In the genomic region with DNA sequence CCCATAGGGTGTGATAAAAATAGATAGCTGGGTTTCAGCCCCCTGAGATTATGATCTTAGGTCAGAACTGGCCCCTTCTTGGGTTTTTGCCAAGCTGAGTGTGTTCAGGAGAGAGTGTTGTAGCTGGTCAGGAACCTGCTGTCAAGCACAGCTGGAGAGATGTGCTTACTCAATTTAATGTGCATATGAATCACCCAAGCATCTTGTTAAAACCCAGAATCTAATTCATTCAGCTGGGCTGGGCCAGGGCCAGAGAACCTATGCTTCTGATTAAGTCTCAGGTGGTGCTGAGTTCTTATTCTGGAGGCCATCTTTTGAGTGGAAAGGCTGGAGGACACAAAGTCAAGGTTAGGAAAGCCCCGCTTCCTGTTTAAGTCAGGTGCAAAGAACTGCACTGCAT, we compare ENCODE assay signal across 24 mouse cellular contexts. TPM values are rescaled to one million over a fixed set of nuclear protein-coding genes. Genes with fewer than 3 reads are reported as not detected.
DNase-seq lines count a peak whose midpoint lies in the region; ATAC-seq lines count a peak whose summit lies in the region.
"Had no signal": no experiment of that assay in that cellular context is flagged by ENCODE, and none has a peak within 500 bp of the region (broad histone marks: within the 10 kb centered on the region; RNA-seq: fewer than 3 reads in every experiment).

No protein-coding gene starts in this region.

- H3K4me2 ChIP-seq in forebrain, embryonic 14.5 days (ENCODE audit: low read length) = no peak overlapping the region
- H3K4me2 ChIP-seq in forebrain, embryonic 13.5 days = no peak overlapping the region
- no peak overlapping the region for H3K4me2 ChIP-seq in neural tube, embryonic 11.5 days (ENCODE audit: low read depth)
- H3K4me2 ChIP-seq in hindbrain, embryonic 15.5 days = no peak overlapping the region
- H3K4me2 ChIP-seq: limb, embryonic 15.5 days had no signal

- no peaks in the 10 kb centered on the region for H3K27me3 ChIP-seq in forebrain, embryonic 14.5 days (replicated peaks; ENCODE audit: control insufficient read depth, insufficient read depth, low read length)
- no peaks in the 10 kb centered on the region for H3K27me3 ChIP-seq in forebrain, embryonic 13.5 days
- no peaks in the 10 kb centered on the region for H3K27me3 ChIP-seq in neural tube, embryonic 11.5 days (ENCODE audit: control insufficient read depth, insufficient read depth, low read length)
- H3K27me3 ChIP-seq in hindbrain, embryonic 15.5 days = no peaks in the 10 kb centered on the region
- H3K27me3 ChIP-seq: limb, embryonic 15.5 days had no signal

- peak; percentile 21 for DNase-seq in forebrain, embryonic 14.5 days (ENCODE audit: low spot score)
- DNase-seq in neural tube, embryonic 11.5 days (ENCODE audit: low spot score) = no peak
- no peak for DNase-seq in neural tube, embryonic 10.5 days (ENCODE audit: extremely low spot score, low spot score)
- no peak for DNase-seq in adrenal gland, postnatal 36 days
- no peak for DNase-seq in ovary, postnatal 14 days (ENCODE audit: low spot score)
- DNase-seq: adrenal gland, postnatal 14 days; cerebellum, adult 9-11 months; heart, adult 2 months; kidney, postnatal 4 days; lung, postnatal 14 days; right cerebral cortex, postnatal 14 days; thymus, postnatal 14 days had no signal

- no peak overlapping the region for H3K9ac ChIP-seq in forebrain, embryonic 14.5 days (ENCODE audit: low read length)
- no peak overlapping the region for H3K9ac ChIP-seq in forebrain, embryonic 13.5 days
- H3K9ac ChIP-seq in neural tube, embryonic 11.5 days (ENCODE audit: low read length) = no peak overlapping the region
- H3K9ac ChIP-seq in hindbrain, embryonic 15.5 days = no peak overlapping the region
- H3K9ac ChIP-seq: limb, embryonic 15.5 days had no signal

- 97% methylated on average over 1 of the region's 1 CpGs for WGBS in forebrain, embryonic 14.5 days
- WGBS in forebrain, embryonic 13.5 days = 84% methylated on average over 1 of the region's 1 CpGs
- 96% methylated on average over 1 of the region's 1 CpGs for WGBS in neural tube, embryonic 11.5 days
- 77% methylated on average over 1 of the region's 1 CpGs for WGBS in hindbrain, embryonic 15.5 days

- no peak overlapping the region; the same call in 1 of the 2 replicates for H3K27ac ChIP-seq in forebrain, embryonic 14.5 days (ENCODE audit: low read depth, low read length)
- no peak overlapping the region for H3K27ac ChIP-seq in forebrain, embryonic 13.5 days
- 0 out of 2 replicates have a peak overlapping the region, but pooled peaks have one; percentile 60 for H3K27ac ChIP-seq in neural tube, embryonic 11.5 days (ENCODE audit: low read depth, low read length)
- H3K27ac ChIP-seq in hindbrain, embryonic 15.5 days (replicated peaks) = peak overlapping the region; percentile 59
- H3K27ac ChIP-seq: heart, adult 2 months; limb, embryonic 15.5 days had no signal

- no peaks in the 10 kb centered on the region for H3K9me3 ChIP-seq in forebrain, embryonic 14.5 days (replicated peaks; ENCODE audit: control insufficient read depth, low read length)
- no peaks in the 10 kb centered on the region for H3K9me3 ChIP-seq in forebrain, embryonic 13.5 days (replicated peaks)
- no peaks in the 10 kb centered on the region for H3K9me3 ChIP-seq in neural tube, embryonic 11.5 days (ENCODE audit: control insufficient read depth, low read length)
- no peaks in the 10 kb centered on the region for H3K9me3 ChIP-seq in hindbrain, embryonic 15.5 days
- H3K9me3 ChIP-seq: limb, embryonic 15.5 days; megakaryocyte, embryonic 14.5 days had no signal

- ATAC-seq in forebrain, embryonic 14.5 days = no peak
- ATAC-seq in forebrain, embryonic 13.5 days = no peak
- peak; percentile 58; the same call in 1 of the 2 replicates for ATAC-seq in neural tube, embryonic 11.5 days (ENCODE audit: insufficient read depth, low FRiP score, low TSS enrichment)
- no peak for ATAC-seq in hindbrain, embryonic 15.5 days (ENCODE audit: low FRiP score, low read depth)
- ATAC-seq: activated CD4-positive, CD25-positive, alpha-beta regulatory T cell, adult 4 months; inflammation-experienced regulatory T-cells, adult 6 months had no signal

- no peaks in the 10 kb centered on the region for H3K36me3 ChIP-seq in forebrain, embryonic 14.5 days (ENCODE audit: control insufficient read depth, insufficient read depth, low read length)
- H3K36me3 ChIP-seq in forebrain, embryonic 13.5 days (ENCODE audit: poor library complexity, severe bottlenecking) = no peaks in the 10 kb centered on the region
- H3K36me3 ChIP-seq in neural tube, embryonic 11.5 days (ENCODE audit: control insufficient read depth, insufficient read depth, low read length) = no peaks in the 10 kb centered on the region
- H3K36me3 ChIP-seq in hindbrain, embryonic 15.5 days = no peaks in the 10 kb centered on the region
- H3K36me3 ChIP-seq: limb, embryonic 15.5 days had no signal

- H3K4me1 ChIP-seq in forebrain, embryonic 14.5 days (ENCODE audit: control insufficient read depth, insufficient read depth, low read length) = peaks cover 3% of the 10 kb centered on the region; the same call in 1 of the 2 replicates
- peaks cover 16% of the 10 kb centered on the region; the same call in 1 of the 2 replicates for H3K4me1 ChIP-seq in forebrain, embryonic 13.5 days
- peaks cover 8% of the 10 kb centered on the region for H3K4me1 ChIP-seq in neural tube, embryonic 11.5 days (ENCODE audit: control insufficient read depth, insufficient read depth, low read length)
- H3K4me1 ChIP-seq in hindbrain, embryonic 15.5 days (replicated peaks) = peaks cover 12% of the 10 kb centered on the region; the same call in 1 of the 2 replicates
- H3K4me1 ChIP-seq: megakaryocyte, embryonic 14.5 days had no signal

- no peak overlapping the region for H3K4me3 ChIP-seq in forebrain, embryonic 14.5 days (ENCODE audit: low read depth, low read length)
- H3K4me3 ChIP-seq in forebrain, embryonic 13.5 days = no peak overlapping the region
- no peak overlapping the region for H3K4me3 ChIP-seq in neural tube, embryonic 11.5 days (ENCODE audit: low read depth, low read length)
- no peak overlapping the region for H3K4me3 ChIP-seq in hindbrain, embryonic 15.5 days
- H3K4me3 ChIP-seq: heart, adult 2 months; limb, embryonic 15.5 days; megakaryocyte, embryonic 14.5 days had no signal

RNA-seq across cellular contexts. Expression of gene Lrrc52, which starts 38.8 kb away (rescaled TPM):
- not detected in 2 replicates for polyA plus RNA-seq in forebrain, embryonic 14.5 days (2014; fragmentation: Nextera tagmentation; extraction: Ambion mirVana)
- polyA plus RNA-seq in forebrain, embryonic 13.5 days (2015; fragmentation: Nextera tagmentation; extraction: Ambion mirVana) = not detected in 2 replicates
- polyA plus RNA-seq in neural tube, embryonic 11.5 days (2014; fragmentation: Nextera tagmentation; extraction: Ambion mirVana) = not detected in 2 replicates
- polyA plus RNA-seq in hindbrain, embryonic 15.5 days (2015; fragmentation: Nextera tagmentation; extraction: Ambion mirVana) = 0.14 TPM in 1 of 2 replicates, not detected in the other
- total RNA-seq in adrenal gland, postnatal 36 days (2021) = under 1 TPM in 1 of 2 experiments, not detected in 1; 0.23 TPM
- total RNA-seq: layer of hippocampus, postnatal 10 days; left cerebral cortex, postnatal 14 days; monocyte, adult 5-6 weeks had no signal
- polyA plus RNA-seq: activated CD4-positive, CD25-positive, alpha-beta regulatory T cell, adult 4 months; embryonic facial prominence, embryonic 14.5 days; heart, embryonic 16.5 days; inflammation-experienced regulatory T-cells, adult 6 months; kidney, embryonic 14.5 days had no signal

Comparison
In these comparisons a context has a peak if more than half of its experiments do, and no peak if none do; other contexts are left out.
1. H3K27ac ChIP-seq: peak in neural tube, embryonic 11.5 days (single experiment) and hindbrain, embryonic 15.5 days (single experiment); none in forebrain, embryonic 14.5 days (single experiment) and forebrain, embryonic 13.5 days (single experiment).